Mouse (Mus musculus): ENCODE measurements around the gene Pcolce.

GRCm38 (mm10) chr5:137649669-137650571, 36.3 kb upstream of the Pcolce start:
- no peak for TF ChIP-seq CTCF (IDR thresholded peaks at IDR 0.05)
- TF ChIP-seq EP300 (IDR thresholded peaks at IDR 0.05) = no peak

Measured in lung, postnatal 0 days (tissue).